Mouse (Mus musculus) intestine, embryonic 16.5 days (tissue): ENCODE results near the gene Gucy2c. TPM values are rescaled to one million over a fixed set of nuclear protein-coding genes. Genes with fewer than 3 reads are reported as not detected.

ENCODE experiments used
- ATAC-seq: fragments of 200-750 bp; cut with Nextera tagmentation; 2 replicates; pipeline ENCODE4 v1.8.0; 2017; ENCODE audit warnings: moderate TSS enrichment, moderate library complexity
- H3K27ac ChIP-seq: fragments of 300-500 bp; sonication (generic); 2 replicates; pipeline ENCODE4 v1.5.1; 2014; ENCODE audit warnings: mild to moderate bottlenecking, low read length
- H3K27me3 ChIP-seq: fragments of 300-500 bp; sonication (generic); replicated peaks from 2 replicates; pipeline ENCODE4 v1.6.1; 2014; ENCODE audit warnings: low read length, control low read depth, mixed read lengths; ENCODE audit not compliant: control insufficient read depth, insufficient read depth
- H3K36me3 ChIP-seq: fragments of 300-500 bp; sonication (generic); 2 replicates; pipeline ENCODE4 v1.6.1; 2014; ENCODE audit warnings: low read length, control low read depth; ENCODE audit not compliant: control insufficient read depth, insufficient read depth
- H3K4me1 ChIP-seq: fragments of 300-500 bp; sonication (generic); 2 replicates; pipeline ENCODE4 v1.6.1; 2014; ENCODE audit warnings: low read length, control low read depth, mixed read lengths; ENCODE audit not compliant: control insufficient read depth, insufficient read depth
- H3K4me2 ChIP-seq: fragments of 300-500 bp; sonication (generic); 2 replicates; pipeline ENCODE4 v1.6.1; 2014; ENCODE audit warnings: low read depth, low read length, control low read depth
- H3K4me3 ChIP-seq: fragments of 300-500 bp; sonication (generic); 2 replicates; pipeline ENCODE4 v1.5.1; 2014; ENCODE audit warnings: mild to moderate bottlenecking, low read length
- H3K9ac ChIP-seq: fragments of 300-500 bp; sonication (generic); 2 replicates; pipeline ENCODE4 v1.6.1; 2014; ENCODE audit warnings: low read depth, low read length
- H3K9me3 ChIP-seq: fragments of 300-500 bp; sonication (generic); 2 replicates; pipeline ENCODE4 v1.6.1; 2016; ENCODE audit warnings: low read length, control low read depth; ENCODE audit not compliant: control insufficient read depth
- WGBS: fragments of 180-500 bp; shearing (Covaris S2); extraction: QIAGEN DNeasy Blood & Tissue Kit; methylation state at CpG from one replicate; pipeline ENCODE4 v1.1.7; 2014; 5-methylcytosine and 5-hydroxymethylcytosine counted together
- polyA plus RNA-seq: library from polyadenylated mRNA; unstranded; fragments of >200 nt; fragmentation: Nextera tagmentation; extraction: Ambion mirVana; gene quantifications from 2 replicates; pipeline ENCODE4 v1.2.1, GENCODE M21; 2015

Gucy2c gene
- polyA plus RNA-seq, 1 experiment from 2014 or later = 91.5 TPM

DNA sequence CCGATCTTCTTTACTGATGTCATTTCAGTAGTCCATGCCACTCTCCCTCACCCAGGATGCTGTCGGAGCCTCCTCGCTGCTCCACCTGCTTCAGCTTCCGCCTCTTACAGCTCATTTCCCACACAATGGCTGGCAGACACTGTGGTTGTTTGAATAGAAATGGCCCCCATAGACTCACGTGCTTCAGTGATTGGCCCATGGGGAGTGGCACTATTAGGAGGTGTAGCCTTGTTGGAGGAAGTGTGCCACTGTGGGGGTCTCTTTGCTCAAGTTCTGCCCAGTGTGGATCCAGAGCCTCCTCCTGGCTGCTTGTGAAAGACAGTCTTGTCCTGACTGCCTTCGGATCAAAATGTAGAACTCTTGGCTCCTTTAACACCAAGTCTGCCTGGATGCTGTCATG, 14.3 kb upstream of the Gucy2c start:
- no peak overlapping the region for H3K9ac ChIP-seq
- no peaks in the 10 kb centered on the region for H3K9me3 ChIP-seq
- ATAC-seq = no peak
- H3K4me3 ChIP-seq = no peak overlapping the region
- peaks cover 10% of the 10 kb centered on the region for H3K4me1 ChIP-seq
- H3K27me3 ChIP-seq = no peaks in the 10 kb centered on the region
- no peaks in the 10 kb centered on the region for H3K36me3 ChIP-seq
- no peak overlapping the region for H3K4me2 ChIP-seq
- 70% methylated on average over 6 of the region's 6 CpGs for WGBS
- no peak overlapping the region for H3K27ac ChIP-seq

DNA sequence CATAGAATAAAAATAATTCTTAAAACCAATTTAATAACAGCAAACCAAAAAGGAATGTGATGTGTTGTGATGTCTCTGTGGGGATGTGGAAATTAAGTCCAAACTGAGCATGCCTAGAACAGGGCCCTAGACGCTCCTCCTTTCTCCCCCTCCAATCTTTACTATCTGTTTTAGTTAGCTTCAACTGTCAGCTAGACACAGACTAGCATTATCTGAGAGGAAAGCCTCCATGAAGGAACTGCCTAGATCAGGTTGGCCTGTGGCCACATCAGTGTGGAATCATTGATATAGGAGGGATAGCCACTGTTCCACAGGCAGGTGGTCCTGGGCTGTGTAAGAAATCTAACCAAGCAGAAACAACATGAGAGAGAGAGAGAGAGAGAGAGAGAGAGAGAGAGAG, 13.5 kb upstream of the Gucy2c start:
- H3K36me3 ChIP-seq = no peaks in the 10 kb centered on the region
- no peak for ATAC-seq
- H3K9ac ChIP-seq = no peak overlapping the region
- 53% methylated on average over 1 of the region's 1 CpGs for WGBS
- no peaks in the 10 kb centered on the region for H3K9me3 ChIP-seq
- no peak overlapping the region for H3K4me2 ChIP-seq
- H3K4me3 ChIP-seq = no peak overlapping the region
- H3K27me3 ChIP-seq = no peaks in the 10 kb centered on the region
- no peak overlapping the region for H3K27ac ChIP-seq
- peaks cover 10% of the 10 kb centered on the region for H3K4me1 ChIP-seq

- peak overlapping the region; percentile 68 for H3K9ac ChIP-seq
- H3K27me3 ChIP-seq = no peaks in the 10 kb centered on the region
- H3K36me3 ChIP-seq = no peaks in the 10 kb centered on the region
- H3K27ac ChIP-seq = peak overlapping the region; percentile 40
- peak overlapping the region; percentile 92 for H3K4me2 ChIP-seq
- ATAC-seq = peak; percentile 51
- peak overlapping the region; percentile 47 for H3K4me3 ChIP-seq
- H3K4me1 ChIP-seq = peaks cover 10% of the 10 kb centered on the region
- H3K9me3 ChIP-seq = no peaks in the 10 kb centered on the region
- under 1% methylated on average over 22 of the region's 24 CpGs for WGBS
Measured at GRCm38 (mm10) chr6:136793831-136794525, 12.4 kb upstream of the Gucy2c start.

DNA sequence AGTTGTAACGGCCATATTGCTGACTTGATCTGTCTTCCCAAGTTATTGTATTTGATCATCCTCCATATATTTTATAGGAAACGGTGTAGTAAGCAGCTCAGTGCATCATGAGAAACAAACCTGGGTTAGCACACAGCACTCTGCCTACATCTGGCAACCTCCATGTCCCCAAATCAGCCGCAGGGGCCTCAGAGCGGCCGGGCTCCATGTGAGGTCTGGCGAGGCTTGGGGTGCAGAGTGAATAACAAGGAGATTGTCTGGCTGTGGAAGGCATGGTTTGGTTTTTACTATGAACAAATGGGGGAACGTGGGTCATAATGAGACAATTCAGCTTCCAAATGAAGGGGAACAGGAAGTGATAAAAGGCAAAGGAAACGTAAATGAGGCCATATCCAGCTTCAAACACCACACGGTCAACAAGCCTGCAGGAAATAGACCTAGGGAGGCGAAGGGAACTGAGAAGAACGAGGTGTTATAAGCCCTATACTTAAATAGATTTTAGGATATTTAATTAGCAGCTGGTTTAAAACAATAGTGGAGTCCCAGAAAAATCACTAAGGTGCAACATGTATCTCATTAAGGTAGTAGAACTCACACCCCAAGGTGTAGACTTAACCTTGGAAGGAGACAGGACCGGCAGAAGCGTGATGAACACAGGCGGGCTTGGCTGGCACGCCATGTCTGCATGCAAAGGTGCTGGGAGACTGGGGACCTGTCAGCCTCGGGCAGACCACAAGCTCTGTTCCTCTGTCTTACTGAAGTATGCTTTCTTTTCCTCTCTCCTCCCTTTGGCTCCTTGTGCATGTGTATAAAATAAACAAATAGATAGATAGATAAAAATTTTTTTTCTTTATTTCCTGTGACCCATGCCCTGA, 11.6 kb upstream of the Gucy2c start:
- peaks cover 10% of the 10 kb centered on the region for H3K4me1 ChIP-seq
- H3K27ac ChIP-seq = peak overlapping the region; percentile 13; the same call in 1 of the 2 replicates
- H3K36me3 ChIP-seq = no peaks in the 10 kb centered on the region
- 33% methylated on average over 16 of the region's 16 CpGs for WGBS
- peak overlapping the region; percentile 47 for H3K4me3 ChIP-seq
- H3K4me2 ChIP-seq = peak overlapping the region; percentile 92
- no peak for ATAC-seq
- no peaks in the 10 kb centered on the region for H3K27me3 ChIP-seq
- no peaks in the 10 kb centered on the region for H3K9me3 ChIP-seq
- H3K9ac ChIP-seq = peak overlapping the region; percentile 68

- H3K36me3 ChIP-seq = no peaks in the 10 kb centered on the region
- no peak overlapping the region for H3K4me3 ChIP-seq
- no peaks in the 10 kb centered on the region for H3K27me3 ChIP-seq
- peak overlapping the region; percentile 69 for H3K27ac ChIP-seq
- ATAC-seq = peak; percentile 76
- H3K4me1 ChIP-seq = peaks cover 14% of the 10 kb centered on the region
- H3K9ac ChIP-seq = no peak overlapping the region
- H3K9me3 ChIP-seq = no peaks in the 10 kb centered on the region
- WGBS = 46% methylated on average over 5 of the region's 5 CpGs
- no peak overlapping the region for H3K4me2 ChIP-seq
Measured at GRCm38 (mm10) chr6:136789391-136789971, 7.9 kb upstream of the Gucy2c start.

DNA sequence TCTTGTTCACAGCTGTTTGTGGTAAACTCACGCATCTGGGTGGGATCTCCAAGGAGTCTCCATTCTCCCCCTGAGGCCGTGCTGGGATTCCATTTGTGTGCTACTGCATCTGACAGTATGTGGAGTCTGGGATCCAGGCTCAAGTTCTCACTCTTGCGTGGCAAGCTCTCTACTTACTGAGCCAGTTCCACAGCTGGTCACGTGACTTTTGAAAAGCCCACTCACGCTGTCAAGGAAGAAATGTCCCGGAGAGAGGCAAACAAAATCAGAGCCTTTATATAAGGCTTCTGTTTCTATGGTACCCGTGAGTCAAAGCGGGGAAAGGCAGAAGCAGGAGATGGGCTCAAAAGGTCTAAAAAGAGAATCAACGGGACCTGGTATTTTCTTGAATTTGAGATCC, 1.2 kb upstream of the Gucy2c start:
- no peaks in the 10 kb centered on the region for H3K36me3 ChIP-seq
- H3K9me3 ChIP-seq = no peaks in the 10 kb centered on the region
- no peaks in the 10 kb centered on the region for H3K27me3 ChIP-seq
- H3K27ac ChIP-seq = peak overlapping the region; percentile 85
- no peak overlapping the region for H3K4me3 ChIP-seq
- H3K9ac ChIP-seq = no peak overlapping the region
- 0 out of 2 replicates have a peak, but pooled peaks cover 4% of the 10 kb centered on the region for H3K4me1 ChIP-seq
- ATAC-seq = no peak
- peak overlapping the region; percentile 44 for H3K4me2 ChIP-seq
- 68% methylated on average over 9 of the region's 9 CpGs for WGBS

- Histone ChIP-seq H3K9ac (no peak overlapping the region), H3K4me1 (0 out of 2 replicates have a peak, but pooled peaks cover 4% of the 10 kb centered on the region), H3K4me3 (peak overlapping the region; percentile 54), H3K27ac (peak overlapping the region; percentile 85), H3K4me2 (peak overlapping the region; percentile 44), H3K36me3 (no peaks in the 10 kb centered on the region), H3K9me3 (no peaks in the 10 kb centered on the region), H3K27me3 (no peaks in the 10 kb centered on the region)
- 63% methylated on average over 12 of the region's 12 CpGs for WGBS
- peak; percentile 66 for ATAC-seq
Measured at GRCm38 (mm10) chr6:136782146-136782545, 581 bp upstream of the Gucy2c start.

GRCm38 (mm10) chr6:136776392-136776791, 5.2 kb downstream of the Gucy2c start:
- Histone ChIP-seq H3K9me3 (no peaks in the 10 kb centered on the region), H3K27me3 (no peaks in the 10 kb centered on the region), H3K9ac (no peak overlapping the region), H3K36me3 (no peaks in the 10 kb centered on the region), H3K4me1 (0 out of 2 replicates have a peak, but pooled peaks cover 8% of the 10 kb centered on the region), H3K4me3 (no peak overlapping the region), H3K27ac (no peak overlapping the region), H3K4me2 (no peak overlapping the region)
- WGBS = 41% methylated on average over 1 of the region's 1 CpGs
- peak; percentile 71 for ATAC-seq

- peaks cover 5% of the 10 kb centered on the region; the same call in 1 of the 2 replicates for H3K4me1 ChIP-seq
- H3K9ac ChIP-seq = no peak overlapping the region
- 70% methylated on average over 7 of the region's 7 CpGs for WGBS
- no peaks in the 10 kb centered on the region for H3K9me3 ChIP-seq
- H3K27me3 ChIP-seq = no peaks in the 10 kb centered on the region
- H3K36me3 ChIP-seq = 0 out of 2 replicates have a peak, but pooled peaks cover 2% of the 10 kb centered on the region
- ATAC-seq = peak; percentile 93
- no peak overlapping the region for H3K4me2 ChIP-seq
- no peak overlapping the region for H3K4me3 ChIP-seq
- no peak overlapping the region for H3K27ac ChIP-seq
Measured at GRCm38 (mm10) chr6:136769859-136770258, 11.7 kb downstream of the Gucy2c start.
